Mouse (Mus musculus) stomach, embryonic 14.5 days (tissue): Measurements from ENCODE around the gene Sptb. TPM values are rescaled to one million over a fixed set of nuclear protein-coding genes. Genes with fewer than 3 reads are reported as not detected.

Experiments
- ATAC-seq: fragments of 200-750 bp; cut with Nextera tagmentation; 2 replicates; pipeline ENCODE4 v1.8.0; 2017; ENCODE audit warnings: low read depth, moderate TSS enrichment; ENCODE audit not compliant: insufficient number of reproducible peaks, insufficient read depth, low FRiP score
- H3K27ac ChIP-seq: fragments of 300-500 bp; sonication (generic); 2 replicates; pipeline ENCODE4 v1.5.1; 2014; ENCODE audit warnings: mild to moderate bottlenecking, low read length, moderate library complexity, mixed read lengths
- H3K27me3 ChIP-seq: fragments of 300-500 bp; sonication (generic); 2 replicates; pipeline ENCODE4 v1.6.1; 2014; ENCODE audit warnings: low read length, control low read depth, mixed read lengths; ENCODE audit not compliant: control insufficient read depth, insufficient read depth
- H3K36me3 ChIP-seq: fragments of 300-500 bp; sonication (generic); 2 replicates; pipeline ENCODE4 v1.6.1; 2014; ENCODE audit warnings: mild to moderate bottlenecking, control low read depth, low read length, moderate library complexity, mixed read lengths; ENCODE audit not compliant: control insufficient read depth, insufficient read depth
- H3K4me1 ChIP-seq: fragments of 300-500 bp; sonication (generic); 2 replicates; pipeline ENCODE4 v1.6.1; 2014; ENCODE audit warnings: low read length, control low read depth, mixed read lengths; ENCODE audit not compliant: control insufficient read depth, insufficient read depth
- H3K4me2 ChIP-seq: fragments of 300-500 bp; sonication (generic); replicated peaks from 2 replicates; pipeline ENCODE4 v1.6.1; 2014; ENCODE audit warnings: low read depth, low read length, control low read depth
- H3K4me3 ChIP-seq: fragments of 300-500 bp; sonication (generic); 2 replicates; pipeline ENCODE4 v1.5.1; 2014; ENCODE audit warnings: low read depth, low read length, control low read depth
- H3K9ac ChIP-seq: fragments of 300-500 bp; sonication (generic); replicated peaks from 2 replicates; pipeline ENCODE4 v1.6.1; 2014; ENCODE audit warnings: low read depth, mild to moderate bottlenecking, control low read depth, low read length, moderate library complexity, mixed read lengths
- H3K9me3 ChIP-seq: fragments of 300-500 bp; sonication (generic); 2 replicates; pipeline ENCODE4 v1.6.1; 2016; ENCODE audit warnings: low read depth, low read length, control low read depth; ENCODE audit not compliant: control insufficient read depth
- WGBS: fragments of 180-500 bp; shearing (Covaris S2); extraction: QIAGEN DNeasy Blood & Tissue Kit; methylation state at CpG from one replicate; pipeline ENCODE4 v1.1.7; 2014; 5-methylcytosine and 5-hydroxymethylcytosine counted together
- polyA plus RNA-seq: library from polyadenylated mRNA; unstranded; fragments of >200 nt; fragmentation: Nextera tagmentation; extraction: Ambion mirVana; gene quantifications from 2 replicates; pipeline ENCODE4 v1.2.1, GENCODE M21; 2014

The Sptb gene
- polyA plus RNA-seq, 1 experiment from 2014 or later, result 1.6 TPM

DNA sequence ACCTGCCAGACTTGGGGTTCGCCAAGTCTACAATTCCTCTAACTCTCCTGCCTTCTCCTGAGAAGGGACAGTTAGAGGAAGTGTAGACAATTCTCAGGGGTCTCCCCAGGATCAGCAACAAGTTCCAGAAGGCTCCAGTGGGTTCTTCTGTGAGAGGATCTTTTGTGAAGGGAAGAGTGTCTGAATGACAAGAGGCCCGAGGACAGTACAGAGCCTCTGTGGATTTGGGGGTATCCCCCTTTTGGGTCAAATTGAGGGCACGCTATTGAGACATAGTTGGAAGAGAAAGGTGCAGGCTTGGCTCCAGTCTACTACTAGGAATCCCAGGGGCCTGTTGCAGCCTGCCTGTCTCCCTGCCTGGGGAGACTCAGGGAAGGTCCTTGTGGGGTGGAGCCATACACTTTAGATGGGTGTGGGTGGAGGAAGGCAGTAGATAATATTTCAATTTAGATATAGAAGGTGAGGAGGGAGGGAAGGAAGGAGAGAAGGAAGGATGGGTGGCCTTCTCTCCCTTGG lies 155.4 kb downstream of the Sptb start:
- no peak overlapping the region for H3K27ac ChIP-seq
- H3K9ac ChIP-seq, result no peak overlapping the region
- H3K4me1 ChIP-seq, result peaks cover 20% of the 10 kb centered on the region

DNA sequence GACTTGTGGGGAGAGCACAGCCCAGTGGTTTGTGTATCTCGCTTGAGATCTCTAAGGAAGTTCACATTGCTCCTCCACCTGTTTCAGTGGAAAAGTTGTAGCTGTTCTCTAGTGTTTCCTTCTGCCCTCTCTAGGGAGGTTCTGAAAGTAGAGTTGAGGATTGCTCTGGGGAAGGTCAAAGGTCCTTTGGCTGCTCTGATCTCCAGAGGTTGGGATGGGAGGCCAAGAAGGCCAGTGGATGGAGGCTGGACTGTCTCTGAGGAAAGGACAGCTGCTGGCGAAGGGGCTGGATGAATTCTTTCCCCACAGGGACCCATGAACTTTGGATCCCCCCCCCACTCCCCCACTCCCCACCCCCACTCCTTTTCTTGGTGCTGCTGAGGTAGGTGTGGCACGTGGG lies 156.0 kb downstream of the Sptb start:
- ATAC-seq, result no peak
- Histone ChIP-seq H3K4me3 (no peak overlapping the region), H3K36me3 (no peaks in the 10 kb centered on the region), H3K4me2 (no peak overlapping the region), H3K27ac (no peak overlapping the region), H3K4me1 (peaks cover 23% of the 10 kb centered on the region), H3K9ac (no peak overlapping the region), H3K27me3 (no peaks in the 10 kb centered on the region), H3K9me3 (no peaks in the 10 kb centered on the region)
- 68% methylated on average over 3 of the region's 3 CpGs for WGBS

More for the DNA sequence above, 155.4 kb downstream of the Sptb start:
- Histone ChIP-seq H3K4me2 (no peak overlapping the region), H3K4me3 (no peak overlapping the region), H3K9me3 (no peaks in the 10 kb centered on the region), H3K36me3 (no peaks in the 10 kb centered on the region), H3K27me3 (no peaks in the 10 kb centered on the region)
- WGBS, result 76% methylated on average over 3 of the region's 3 CpGs
- ATAC-seq, result no peak

DNA sequence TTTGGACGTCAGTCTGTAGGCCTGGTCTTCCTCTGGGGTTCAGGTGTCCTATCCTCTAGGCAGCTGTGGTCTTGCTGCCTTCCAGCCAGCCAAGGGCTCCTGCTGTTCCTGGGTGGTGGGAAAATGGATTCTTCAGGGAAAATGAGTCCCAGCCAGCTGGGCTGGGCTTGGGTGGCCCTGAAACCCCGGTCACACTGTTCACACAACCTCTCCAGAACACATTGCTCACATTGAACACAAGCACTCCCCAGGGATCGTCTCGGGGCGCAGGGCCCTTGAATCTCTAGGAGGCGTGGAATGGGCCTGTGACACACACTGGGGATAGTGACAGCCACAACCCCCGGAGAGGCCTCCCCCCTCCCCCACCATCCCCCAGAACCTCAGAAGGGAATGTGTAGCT lies 156.4 kb downstream of the Sptb start:
- Histone ChIP-seq H3K27ac (no peak overlapping the region), H3K9me3 (no peaks in the 10 kb centered on the region), H3K27me3 (no peaks in the 10 kb centered on the region), H3K4me1 (peaks cover 28% of the 10 kb centered on the region), H3K4me3 (no peak overlapping the region), H3K4me2 (no peak overlapping the region), H3K36me3 (no peaks in the 10 kb centered on the region), H3K9ac (no peak overlapping the region)
- ATAC-seq, result no peak
- WGBS, result 74% methylated on average over 7 of the region's 7 CpGs

DNA sequence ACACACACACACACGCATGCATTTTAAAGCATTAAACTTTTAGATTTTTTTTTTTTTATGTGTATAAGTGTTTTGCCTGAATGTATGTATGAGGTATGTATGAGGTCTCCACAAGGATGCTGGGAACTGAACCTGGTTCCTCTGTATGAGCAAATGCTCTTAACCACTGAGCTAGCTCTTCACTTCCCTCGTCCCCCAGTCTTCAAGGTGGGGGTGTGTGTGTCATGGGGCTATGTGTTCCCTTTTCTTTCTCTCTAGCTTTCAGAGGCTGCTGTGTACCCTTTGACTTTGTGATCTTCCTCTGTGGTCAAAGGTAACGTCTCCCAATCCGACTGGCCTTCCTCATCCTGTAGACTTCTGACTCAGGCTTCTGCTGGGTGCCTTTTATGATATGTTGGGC lies 157.4 kb downstream of the Sptb start:
- Histone ChIP-seq H3K4me1 (peaks cover 33% of the 10 kb centered on the region), H3K4me2 (no peak overlapping the region), H3K36me3 (no peaks in the 10 kb centered on the region), H3K4me3 (no peak overlapping the region), H3K27me3 (no peaks in the 10 kb centered on the region), H3K9me3 (no peaks in the 10 kb centered on the region), H3K27ac (no peak overlapping the region), H3K9ac (no peak overlapping the region)
- ATAC-seq, result no peak
- 80% methylated on average over 4 of the region's 4 CpGs for WGBS

DNA sequence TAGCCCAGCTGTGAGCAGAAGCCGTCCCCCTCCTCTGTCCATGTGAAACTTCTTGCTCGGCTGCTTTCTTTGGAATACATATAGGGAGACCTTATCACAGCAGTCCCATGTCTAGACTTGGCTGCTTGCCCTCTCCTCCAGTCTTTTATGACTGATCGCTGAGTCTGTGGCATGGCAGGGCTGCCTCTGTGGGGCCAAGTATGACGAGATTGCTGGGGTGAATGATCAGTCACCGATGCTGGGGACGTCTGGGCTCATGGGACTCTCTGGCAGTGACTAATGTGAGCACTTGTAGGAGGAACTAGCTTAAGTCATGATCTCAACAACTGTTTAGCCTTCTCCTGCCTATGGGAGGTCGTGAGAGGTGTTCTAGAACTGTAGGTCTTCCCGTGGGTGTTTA lies 158.0 kb downstream of the Sptb start:
- Histone ChIP-seq H3K4me1 (peaks cover 34% of the 10 kb centered on the region), H3K4me2 (no peak overlapping the region), H3K27ac (peak overlapping the region; percentile 13; the same call in 1 of the 2 replicates), H3K36me3 (no peaks in the 10 kb centered on the region), H3K9me3 (no peaks in the 10 kb centered on the region), H3K9ac (no peak overlapping the region), H3K27me3 (no peaks in the 10 kb centered on the region), H3K4me3 (no peak overlapping the region)
- ATAC-seq, result peak; percentile 34; the same call in 1 of the 2 replicates
- 29% methylated on average over 8 of the region's 8 CpGs for WGBS

DNA sequence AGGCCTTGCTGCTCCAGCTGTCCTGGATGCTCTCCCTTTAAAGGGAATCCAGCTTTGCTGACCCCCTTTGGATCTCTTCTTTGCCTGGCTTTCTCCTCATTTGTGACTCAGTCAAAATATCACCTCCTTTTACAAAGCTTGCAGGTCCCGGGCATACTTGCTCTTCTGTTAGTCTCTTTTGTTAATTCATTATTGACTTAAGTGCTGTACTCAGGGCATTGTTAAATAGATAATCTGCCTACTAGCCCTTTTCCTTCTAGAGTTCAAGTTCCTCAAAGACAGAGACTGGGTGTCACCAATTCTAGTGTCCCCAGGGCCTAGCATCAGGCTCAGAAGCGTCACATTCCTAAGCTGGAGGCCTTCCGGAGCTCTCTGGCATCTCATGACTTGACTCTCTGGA lies 161.1 kb downstream of the Sptb start:
- Histone ChIP-seq H3K36me3 (no peaks in the 10 kb centered on the region), H3K4me1 (peaks cover 50% of the 10 kb centered on the region), H3K9me3 (no peaks in the 10 kb centered on the region), H3K4me2 (no peak overlapping the region), H3K27ac (no peak overlapping the region), H3K9ac (no peak overlapping the region), H3K4me3 (no peak overlapping the region), H3K27me3 (no peaks in the 10 kb centered on the region)
- ATAC-seq, result no peak
- 63% methylated on average over 3 of the region's 3 CpGs for WGBS

DNA sequence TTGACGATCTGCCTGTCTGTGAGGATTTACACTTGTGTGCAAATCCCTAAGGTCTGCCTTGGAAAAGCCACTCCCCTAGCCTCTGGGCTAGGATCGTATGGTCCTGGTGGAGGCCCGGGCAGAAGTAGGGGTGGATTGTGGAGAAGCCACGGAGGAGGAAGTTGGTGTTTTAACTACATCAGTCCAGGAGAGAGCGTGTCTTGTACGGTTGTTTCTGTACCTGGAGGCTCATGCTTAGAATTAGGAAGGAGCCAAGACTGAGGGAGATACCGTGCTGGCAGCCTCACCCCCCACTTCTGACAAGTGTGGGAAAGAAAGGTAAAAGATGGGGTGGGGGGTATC lies 162.3 kb downstream of the Sptb start:
- no peaks in the 10 kb centered on the region for H3K9me3 ChIP-seq
- H3K4me3 ChIP-seq, result no peak overlapping the region
- H3K4me1 ChIP-seq, result peaks cover 45% of the 10 kb centered on the region
- no peak overlapping the region for H3K9ac ChIP-seq
- no peaks in the 10 kb centered on the region for H3K27me3 ChIP-seq
- no peaks in the 10 kb centered on the region for H3K36me3 ChIP-seq
- WGBS, result 16% methylated on average over 7 of the region's 7 CpGs
- H3K4me2 ChIP-seq, result peak overlapping the region; percentile 48
- peak overlapping the region; percentile 94 for H3K27ac ChIP-seq
- no peak; the same call in 1 of the 2 replicates for ATAC-seq

DNA sequence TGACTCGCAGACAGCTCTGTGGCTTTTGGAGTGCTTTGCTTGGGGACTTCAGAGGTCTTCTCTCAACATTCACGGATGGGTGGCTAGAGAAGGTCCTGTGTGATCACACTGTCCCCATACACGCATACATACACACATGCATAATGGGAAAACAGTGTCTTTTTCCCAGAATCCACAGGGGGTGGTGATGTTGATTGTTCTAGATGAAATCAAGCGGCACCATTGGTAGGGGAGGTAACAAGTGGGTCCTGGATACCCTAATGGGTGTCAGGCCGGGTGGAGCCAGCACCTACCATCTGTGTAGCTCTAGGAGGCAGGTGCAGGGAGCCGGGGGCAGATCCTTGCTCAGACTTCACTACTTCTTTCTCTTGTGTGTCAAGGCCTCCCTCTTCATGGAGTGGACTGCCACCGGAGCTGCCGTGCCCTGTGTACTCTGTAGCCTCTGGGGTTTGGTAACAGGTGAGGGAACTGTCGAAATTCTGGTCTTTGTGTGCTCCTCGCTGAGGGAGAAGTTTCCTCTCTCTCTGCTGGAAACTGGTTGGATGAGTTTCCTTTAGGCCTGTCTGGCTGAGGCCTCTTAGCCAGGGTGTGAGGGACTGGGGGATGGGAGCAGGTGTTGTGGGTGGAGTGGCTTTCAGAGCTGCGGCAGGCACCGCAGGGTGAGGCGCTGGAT lies 162.8 kb downstream of the Sptb start:
- H3K4me1 ChIP-seq, result peaks cover 45% of the 10 kb centered on the region
- 31% methylated on average over 13 of the region's 13 CpGs for WGBS

More for the DNA sequence above, 162.8 kb downstream of the Sptb start:
- Histone ChIP-seq H3K4me3 (peak overlapping the region; percentile 18; the same call in 1 of the 2 replicates), H3K9ac (no peak overlapping the region), H3K27me3 (no peaks in the 10 kb centered on the region), H3K36me3 (no peaks in the 10 kb centered on the region), H3K27ac (peak overlapping the region; percentile 94), H3K4me2 (peak overlapping the region; percentile 48), H3K9me3 (no peaks in the 10 kb centered on the region)
- ATAC-seq, result peak; percentile 77
